16 mouse cellular contexts compared by ENCODE assay signal in the genomic region with DNA sequence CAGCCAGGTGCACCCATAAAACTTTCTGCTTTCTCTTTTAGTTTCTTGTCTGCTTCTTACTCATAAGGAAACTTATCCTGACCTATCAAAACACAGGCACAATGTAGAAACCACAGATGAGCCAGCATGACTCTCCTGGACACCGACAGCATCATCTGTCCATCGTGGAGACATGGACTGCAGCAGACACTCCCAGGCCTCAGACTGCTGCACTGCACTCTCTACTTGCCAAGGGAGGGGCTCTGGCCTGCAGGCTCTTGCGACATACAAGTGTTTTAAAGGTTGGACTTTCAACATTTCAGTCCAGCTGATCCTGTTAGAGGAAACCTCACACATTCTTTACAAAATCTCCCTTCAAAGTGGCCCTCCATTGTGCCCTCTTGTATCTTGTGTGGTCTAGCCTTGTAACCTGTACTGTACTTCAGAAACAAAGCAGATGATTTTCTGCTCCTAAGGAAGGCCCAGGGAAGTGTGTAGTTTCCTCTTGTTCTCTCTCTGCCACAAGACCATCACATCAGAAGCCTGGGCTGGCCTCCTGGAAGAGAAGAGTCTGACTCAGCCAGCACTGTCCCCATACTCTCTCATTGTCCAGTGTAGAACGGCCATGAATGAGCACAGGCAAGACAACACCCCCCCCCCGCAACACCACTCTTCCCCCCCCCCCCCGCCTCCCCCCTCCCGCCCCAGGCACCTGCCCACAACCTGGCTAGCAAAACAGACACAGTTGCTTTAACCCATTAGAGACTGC. TPM values are rescaled to one million over a fixed set of nuclear protein-coding genes. Genes with fewer than 3 reads are reported as not detected.
DNase-seq lines count a peak whose midpoint lies in the region; ATAC-seq and TF ChIP-seq lines count a peak whose summit lies in the region.
"Had no signal": no experiment of that assay in that cellular context is flagged by ENCODE, and none has a peak within 500 bp of the region (broad histone marks: within the 10 kb centered on the region; RNA-seq: fewer than 3 reads in every experiment).

No protein-coding gene starts in this region.

- TF ChIP-seq CTCF in intestine, postnatal 0 days (IDR thresholded peaks at IDR 0.05; ENCODE audit: low read depth), result no peak
- TF ChIP-seq CTCF in stomach, postnatal 0 days (IDR thresholded peaks at IDR 0.05; ENCODE audit: low read depth), result no peak

- no peak overlapping the region for H3K4me3 ChIP-seq in intestine, postnatal 0 days (ENCODE audit: low read depth, low read length)
- H3K4me3 ChIP-seq in stomach, postnatal 0 days (ENCODE audit: low read depth, low read length), result no peak overlapping the region
- no peak overlapping the region for H3K4me3 ChIP-seq in forebrain, embryonic 15.5 days
- H3K4me3 ChIP-seq: embryonic facial prominence, embryonic 15.5 days; limb, embryonic 10.5 days; neural tube, embryonic 15.5 days; stomach, embryonic 15.5 days had no signal

- 30% methylated on average over 7 of the region's 7 CpGs for WGBS in intestine, postnatal 0 days
- 46% methylated on average over 7 of the region's 7 CpGs for WGBS in stomach, postnatal 0 days
- 69% methylated on average over 7 of the region's 7 CpGs for WGBS in forebrain, embryonic 15.5 days

- H3K27me3 ChIP-seq in intestine, postnatal 0 days (replicated peaks; ENCODE audit: control insufficient read depth, insufficient read depth, low read length), result no peaks in the 10 kb centered on the region
- no peaks in the 10 kb centered on the region for H3K27me3 ChIP-seq in stomach, postnatal 0 days (ENCODE audit: control insufficient read depth, insufficient read depth, low read length)
- H3K27me3 ChIP-seq in forebrain, embryonic 15.5 days, result no peaks in the 10 kb centered on the region
- H3K27me3 ChIP-seq: embryonic facial prominence, embryonic 15.5 days; neural tube, embryonic 15.5 days; stomach, embryonic 15.5 days had no signal

- H3K9ac ChIP-seq in intestine, postnatal 0 days (ENCODE audit: low read depth, low read length), result no peak overlapping the region
- H3K9ac ChIP-seq in stomach, postnatal 0 days (ENCODE audit: low read length), result no peak overlapping the region
- no peak overlapping the region for H3K9ac ChIP-seq in forebrain, embryonic 15.5 days (replicated peaks)
- H3K9ac ChIP-seq: embryonic facial prominence, embryonic 15.5 days; neural tube, embryonic 15.5 days; stomach, embryonic 15.5 days had no signal

- peak; percentile 87 for ATAC-seq in intestine, postnatal 0 days
- peak; percentile 76; the same call in 1 of the 2 replicates for ATAC-seq in stomach, postnatal 0 days (ENCODE audit: low FRiP score, low TSS enrichment)
- ATAC-seq in forebrain, embryonic 15.5 days (replicated peaks), result no peak

- TF ChIP-seq EP300 in stomach, postnatal 0 days (optimal IDR thresholded peaks at IDR 0.05), result no peak

- peak overlapping the region; percentile 68; the same call in 1 of the 2 replicates for H3K27ac ChIP-seq in intestine, postnatal 0 days (ENCODE audit: low read depth, low read length)
- H3K27ac ChIP-seq in stomach, postnatal 0 days (replicated peaks), result no peak overlapping the region
- H3K27ac ChIP-seq in forebrain, embryonic 15.5 days (replicated peaks), result no peak overlapping the region
- H3K27ac ChIP-seq: embryonic facial prominence, embryonic 15.5 days; limb, embryonic 10.5 days; neural tube, embryonic 15.5 days; stomach, embryonic 15.5 days had no signal

- no peaks in the 10 kb centered on the region for H3K9me3 ChIP-seq in intestine, postnatal 0 days (ENCODE audit: control insufficient read depth)
- H3K9me3 ChIP-seq in stomach, postnatal 0 days (ENCODE audit: control insufficient read depth, low read length), result no peaks in the 10 kb centered on the region
- no peaks in the 10 kb centered on the region for H3K9me3 ChIP-seq in forebrain, embryonic 15.5 days
- H3K9me3 ChIP-seq: embryonic facial prominence, embryonic 15.5 days; limb, embryonic 10.5 days; neural tube, embryonic 15.5 days; stomach, embryonic 15.5 days had no signal

- H3K4me2 ChIP-seq in intestine, postnatal 0 days (replicated peaks; ENCODE audit: low read depth), result no peak overlapping the region
- H3K4me2 ChIP-seq in stomach, postnatal 0 days (replicated peaks; ENCODE audit: low read depth), result no peak overlapping the region
- H3K4me2 ChIP-seq in forebrain, embryonic 15.5 days (replicated peaks), result no peak overlapping the region
- H3K4me2 ChIP-seq: embryonic facial prominence, embryonic 15.5 days; neural tube, embryonic 15.5 days; stomach, embryonic 15.5 days had no signal

- no peaks in the 10 kb centered on the region for H3K36me3 ChIP-seq in intestine, postnatal 0 days (ENCODE audit: control insufficient read depth, insufficient read depth)
- no peaks in the 10 kb centered on the region for H3K36me3 ChIP-seq in stomach, postnatal 0 days (ENCODE audit: control insufficient read depth, insufficient read depth, low read length)
- no peaks in the 10 kb centered on the region for H3K36me3 ChIP-seq in forebrain, embryonic 15.5 days
- H3K36me3 ChIP-seq: embryonic facial prominence, embryonic 15.5 days; neural tube, embryonic 15.5 days; stomach, embryonic 15.5 days had no signal

- peak; percentile 49 for DNase-seq in gastrocnemius, adult 18-20 months (ENCODE audit: low spot score)
- DNase-seq in gastrocnemius, postnatal 4 days (ENCODE audit: low spot score in 2 of 2), result no peak
- peak; percentile 23 for DNase-seq in urinary bladder, postnatal 25 days (ENCODE audit: low spot score)
- DNase-seq in urinary bladder, adult 2 months (ENCODE audit: low spot score), result no peak
- peak; percentile 30 for DNase-seq in stomach, postnatal 0 days (ENCODE audit: low spot score)
- no peak for DNase-seq in ovary, adult 18-20 months (ENCODE audit: low spot score)
- DNase-seq: cerebellum, adult 9-10 months had no signal

- peaks cover 11% of the 10 kb centered on the region for H3K4me1 ChIP-seq in intestine, postnatal 0 days (replicated peaks; ENCODE audit: control insufficient read depth, insufficient read depth, low read length)
- H3K4me1 ChIP-seq in stomach, postnatal 0 days (replicated peaks; ENCODE audit: control insufficient read depth, insufficient read depth), result no peaks in the 10 kb centered on the region
- H3K4me1 ChIP-seq in forebrain, embryonic 15.5 days, result no peaks in the 10 kb centered on the region
- H3K4me1 ChIP-seq: embryonic facial prominence, embryonic 15.5 days; stomach, embryonic 15.5 days had no signal

RNA-seq across cellular contexts. Expression of a gene that starts 56.6 kb away (rescaled TPM):
- total RNA-seq in gastrocnemius, adult 18-20 months (2021), result not detected
- not detected for total RNA-seq in gastrocnemius, postnatal 4 days (2021)
- polyA plus RNA-seq in urinary bladder, adult 2 months (2012; rRNA removed), result 1.7 and 2.9 TPM in 2 replicates
- polyA plus RNA-seq in intestine, postnatal 0 days (2015; fragmentation: Nextera tagmentation; extraction: Ambion mirVana), result not detected in 2 replicates
- 0.10 TPM in 1 of 2 replicates, not detected in the other for polyA plus RNA-seq in stomach, postnatal 0 days (2015; fragmentation: Nextera tagmentation; extraction: Ambion mirVana)
- not detected in 2 replicates for polyA plus RNA-seq in forebrain, embryonic 15.5 days (2015; fragmentation: Nextera tagmentation; extraction: Ambion mirVana)
- total RNA-seq: hematopoietic stem cell, adult 5-6 weeks; megakaryocyte-erythroid progenitor cell, adult 5-6 weeks had no signal
- polyA plus RNA-seq: embryonic facial prominence, embryonic 15.5 days; large intestine, adult 2 months; limb, embryonic 10.5 days; neural tube, embryonic 15.5 days had no signal

Comparison
In these comparisons a context has a peak if more than half of its experiments do, and no peak if none do; other contexts are left out.
1. DNase-seq: peak in gastrocnemius, adult 18-20 months (single experiment), urinary bladder, postnatal 25 days (single experiment) and stomach, postnatal 0 days (single experiment); none in gastrocnemius, postnatal 4 days (0 of 2), urinary bladder, adult 2 months (single experiment) and ovary, adult 18-20 months (single experiment).